Mouse (Mus musculus) intestine, postnatal 0 days (tissue): ENCODE data around the gene Becn1. TPM values are rescaled to one million over a fixed set of nuclear protein-coding genes. Genes with fewer than 3 reads are reported as not detected.
A peak's percentile ranks its signal among the peaks of the same experiment; 100 is the strongest.

Experiments used
- ATAC-seq: fragments of 200-750 bp; cut with Nextera tagmentation; 2 replicates; pipeline ENCODE4 v1.8.0; 2017; ENCODE audit warnings: mild to moderate bottlenecking, moderate TSS enrichment, moderate library complexity
- H3K27ac ChIP-seq: fragments of 300-500 bp; sonication (generic); 2 replicates; pipeline ENCODE4 v1.5.1; 2014; ENCODE audit warnings: mild to moderate bottlenecking, low read depth, low read length, moderate library complexity
- H3K27me3 ChIP-seq: fragments of 300-500 bp; sonication (generic); replicated peaks from 2 replicates; pipeline ENCODE4 v1.6.1; 2014; ENCODE audit warnings: low read length, mixed read lengths; ENCODE audit not compliant: control insufficient read depth, insufficient read depth
- H3K36me3 ChIP-seq: fragments of 300-500 bp; sonication (generic); 2 replicates; pipeline ENCODE4 v1.6.1; 2014; ENCODE audit warnings: mild to moderate bottlenecking, moderate library complexity; ENCODE audit not compliant: control insufficient read depth, insufficient read depth
- H3K4me1 ChIP-seq: fragments of 300-500 bp; sonication (generic); replicated peaks from 2 replicates; pipeline ENCODE4 v1.6.1; 2014; ENCODE audit warnings: antibody characterized with exemption, low read length, mixed read lengths; ENCODE audit not compliant: control insufficient read depth, insufficient read depth
- H3K4me2 ChIP-seq: fragments of 300-500 bp; sonication (generic); replicated peaks from 2 replicates; pipeline ENCODE4 v1.6.1; 2014; ENCODE audit warnings: low read depth, mild to moderate bottlenecking, moderate library complexity
- H3K4me3 ChIP-seq: fragments of 300-500 bp; sonication (generic); 2 replicates; pipeline ENCODE4 v1.5.1; 2014; ENCODE audit warnings: low read depth, low read length
- H3K9ac ChIP-seq: fragments of 300-500 bp; sonication (generic); 2 replicates; pipeline ENCODE4 v1.6.1; 2014; ENCODE audit warnings: mild to moderate bottlenecking, low read depth, low read length
- H3K9me3 ChIP-seq: fragments of 300-500 bp; sonication (generic); 2 replicates; pipeline ENCODE4 v1.6.1; 2016; ENCODE audit warnings: mixed run types; ENCODE audit not compliant: control insufficient read depth
- CTCF ChIP-seq: sonication (generic); IDR thresholded peaks from 2 replicates; pipeline ENCODE4 v1.5.1; 2016; ENCODE audit warnings: low read depth, mild to moderate bottlenecking, control low read depth, antibody characterized with exemption, moderate library complexity
- WGBS: fragments of 180-500 bp; shearing (Covaris S2); extraction: QIAGEN DNeasy Blood & Tissue Kit; methylation state at CpG from one replicate; pipeline ENCODE4 v1.1.7; 2014; 5-methylcytosine and 5-hydroxymethylcytosine counted together
- polyA plus RNA-seq: library from polyadenylated mRNA; unstranded; fragments of >200 nt; fragmentation: Nextera tagmentation; extraction: Ambion mirVana; gene quantifications from 2 replicates; pipeline ENCODE4 v1.2.1, GENCODE M21; 2015

Becn1 gene
- polyA plus RNA-seq, 1 experiment from 2014 or later = 117 TPM

DNA sequence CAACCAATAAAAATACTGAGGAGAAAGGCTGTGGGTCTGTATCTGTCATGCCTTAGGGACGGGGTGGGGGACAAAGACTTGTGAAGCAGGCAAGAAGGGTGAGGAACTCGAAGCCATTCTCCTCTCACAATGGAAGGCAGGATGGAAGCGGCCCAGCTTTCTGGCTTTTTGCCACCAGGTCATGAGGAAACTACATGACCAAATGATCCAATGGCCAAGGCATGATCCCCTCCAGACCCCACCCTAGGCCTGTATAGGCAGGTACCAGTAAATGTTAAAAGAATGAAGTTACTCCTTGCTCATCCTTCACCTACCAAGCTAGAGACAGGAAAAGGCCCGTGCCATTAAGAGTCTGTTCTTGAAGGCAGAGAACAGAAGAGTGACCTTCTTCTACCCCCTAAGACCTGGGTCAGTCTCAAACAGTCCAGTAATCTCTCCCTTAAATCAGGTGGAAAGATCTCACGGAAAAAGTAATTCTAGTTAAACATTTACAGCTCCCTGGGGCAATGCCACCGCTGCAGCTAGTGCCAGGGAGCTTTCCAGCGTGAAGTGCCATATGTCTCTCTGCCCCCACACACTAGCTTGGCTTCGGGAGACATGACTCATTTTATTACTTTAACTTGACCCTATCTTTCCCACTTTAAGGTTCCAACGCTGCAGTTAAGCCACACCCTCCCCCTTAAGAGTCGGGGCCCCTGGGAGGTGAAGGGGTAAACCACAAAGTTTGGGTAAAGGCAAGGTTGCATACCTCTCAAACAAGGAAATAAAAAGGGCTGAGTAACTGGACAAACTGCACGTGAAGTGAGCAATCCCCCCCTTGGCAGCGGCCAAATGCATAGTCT, 24.5 kb downstream of the Becn1 start:
- Histone ChIP-seq H3K9me3 (no peaks in the 10 kb centered on the region), H3K9ac (peak overlapping the region; percentile 76; the same call in 1 of the 2 replicates), H3K27me3 (no peaks in the 10 kb centered on the region), H3K36me3 (no peaks in the 10 kb centered on the region; the same call in 1 of the 2 replicates), H3K4me3 (peak overlapping the region; percentile 89), H3K4me2 (peak overlapping the region; percentile 75), H3K27ac (peak overlapping the region; percentile 84), H3K4me1 (peaks cover 18% of the 10 kb centered on the region)
- TF ChIP-seq CTCF = no peak
- peak; percentile 66 for ATAC-seq
- 36% methylated on average over 12 of the region's 12 CpGs for WGBS

DNA sequence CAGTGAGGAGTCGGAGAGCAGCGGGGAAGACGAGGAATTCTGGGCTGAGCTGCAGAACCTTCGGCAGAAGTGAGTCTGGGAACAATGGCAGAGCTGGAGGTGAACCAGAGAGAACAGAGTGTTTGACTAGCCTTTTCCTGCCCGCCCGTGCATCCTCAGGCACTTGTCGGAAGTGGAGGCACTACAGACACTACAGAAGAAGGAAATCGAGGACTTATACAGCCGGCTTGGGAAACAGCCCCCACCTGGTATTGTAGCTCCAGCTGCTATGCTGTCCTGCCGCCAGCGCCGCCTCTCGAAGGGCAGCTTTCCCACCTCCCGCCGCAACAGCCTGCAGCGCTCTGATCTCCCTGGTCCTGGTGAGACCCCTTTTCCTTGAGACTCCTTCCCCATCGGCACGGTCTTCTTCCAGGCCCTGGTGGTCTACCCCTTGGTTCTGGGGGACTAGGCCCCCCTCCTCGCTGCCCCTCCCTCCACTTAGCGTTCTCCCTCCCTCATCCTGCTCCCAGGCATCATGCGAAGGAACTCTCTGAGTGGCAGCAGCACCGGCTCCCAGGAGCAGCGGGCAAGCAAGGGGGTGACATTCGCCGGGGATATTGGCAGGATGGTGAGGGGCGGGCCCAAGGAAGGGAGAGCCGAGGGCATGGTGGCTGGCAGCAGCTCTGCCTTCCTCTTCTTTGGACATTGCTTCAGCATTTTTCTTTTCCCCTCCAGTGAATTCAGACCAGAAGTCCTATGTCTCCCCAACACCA, 25.6 kb downstream of the Becn1 start:
- ATAC-seq = no peak
- TF ChIP-seq CTCF = no peak
- Histone ChIP-seq H3K9me3 (no peaks in the 10 kb centered on the region), H3K27ac (no peak overlapping the region; the same call in 1 of the 2 replicates), H3K27me3 (no peaks in the 10 kb centered on the region), H3K4me1 (peaks cover 18% of the 10 kb centered on the region), H3K4me2 (peak overlapping the region; percentile 75), H3K4me3 (peak overlapping the region; percentile 7; the same call in 1 of the 2 replicates), H3K36me3 (no peaks in the 10 kb centered on the region; the same call in 1 of the 2 replicates), H3K9ac (no peak overlapping the region)
- 47% methylated on average over 27 of the region's 27 CpGs for WGBS

GRCm38 (mm10) chr11:101275309-101275708, 26.8 kb downstream of the Becn1 start:
- Histone ChIP-seq H3K36me3 (no peaks in the 10 kb centered on the region; the same call in 1 of the 2 replicates), H3K4me2 (no peak overlapping the region), H3K27ac (no peak overlapping the region), H3K4me3 (no peak overlapping the region), H3K9me3 (no peaks in the 10 kb centered on the region), H3K4me1 (peaks cover 18% of the 10 kb centered on the region), H3K27me3 (no peaks in the 10 kb centered on the region), H3K9ac (no peak overlapping the region)
- no peak for TF ChIP-seq CTCF
- no peak for ATAC-seq
- WGBS = 76% methylated on average over 4 of the region's 4 CpGs

DNA sequence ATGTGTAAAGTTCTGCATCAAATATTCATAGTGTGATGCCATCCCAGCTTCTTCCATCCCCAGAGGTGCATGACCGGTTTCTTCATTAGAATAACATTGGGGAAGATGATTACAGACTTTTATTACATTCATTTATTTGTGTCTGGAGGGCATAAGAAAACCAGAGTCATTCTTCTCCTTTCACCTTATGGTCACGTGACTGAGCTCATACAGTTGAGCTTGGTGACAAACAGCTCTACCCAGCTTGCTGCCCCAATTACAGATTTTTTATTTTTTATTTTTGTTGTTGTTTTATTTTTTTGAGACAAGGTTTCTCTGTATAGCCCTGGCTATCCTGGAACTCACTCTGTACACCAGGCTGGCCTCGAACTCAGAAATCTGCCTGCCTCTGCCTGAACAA, 29.6 kb downstream of the Becn1 start:
- no peak for ATAC-seq
- Histone ChIP-seq H3K9me3 (no peaks in the 10 kb centered on the region), H3K4me1 (peaks cover 13% of the 10 kb centered on the region), H3K4me2 (no peak overlapping the region), H3K27ac (no peak overlapping the region), H3K9ac (no peak overlapping the region), H3K36me3 (no peaks in the 10 kb centered on the region; the same call in 1 of the 2 replicates), H3K27me3 (no peaks in the 10 kb centered on the region), H3K4me3 (no peak overlapping the region)
- 86% methylated on average over 3 of the region's 3 CpGs for WGBS
- no peak for TF ChIP-seq CTCF

- no peak for TF ChIP-seq CTCF
- H3K4me2 ChIP-seq = no peak overlapping the region
- H3K9me3 ChIP-seq = no peaks in the 10 kb centered on the region
- no peak overlapping the region for H3K4me3 ChIP-seq
- no peaks in the 10 kb centered on the region for H3K4me1 ChIP-seq
- ATAC-seq = 0 out of 2 replicates have a peak, but pooled peaks have one; percentile 36
- H3K36me3 ChIP-seq = no peaks in the 10 kb centered on the region
- H3K9ac ChIP-seq = no peak overlapping the region
- H3K27me3 ChIP-seq = no peaks in the 10 kb centered on the region
- WGBS = 13% methylated on average over 10 of the region's 10 CpGs
- H3K27ac ChIP-seq = no peak overlapping the region
These were observed 32.4 kb downstream of the Becn1 start for GRCm38 (mm10) chr11:101269577-101270116.

GRCm38 (mm10) chr11:101265906-101266305, 36.2 kb downstream of the Becn1 start:
- no peak for ATAC-seq
- H3K36me3 ChIP-seq = no peaks in the 10 kb centered on the region
- no peak for TF ChIP-seq CTCF
- no peak overlapping the region for H3K9ac ChIP-seq
- WGBS = 53% methylated on average over 6 of the region's 6 CpGs
- no peaks in the 10 kb centered on the region for H3K9me3 ChIP-seq
- no peaks in the 10 kb centered on the region; the same call in 1 of the 2 replicates for H3K27me3 ChIP-seq
- H3K4me3 ChIP-seq = no peak overlapping the region
- 0 out of 2 replicates have a peak, but pooled peaks cover 8% of the 10 kb centered on the region for H3K4me1 ChIP-seq
- no peak overlapping the region for H3K27ac ChIP-seq
- no peak overlapping the region for H3K4me2 ChIP-seq
